Mouse (Mus musculus): ENCODE measurements around the gene Olfr860.
"Not testable (repeated sequence)": the region's sequence is repeated elsewhere in the genome, so short reads cannot be mapped to it uniquely, and the experiment has no call there.

The Olfr860 gene

DNA sequence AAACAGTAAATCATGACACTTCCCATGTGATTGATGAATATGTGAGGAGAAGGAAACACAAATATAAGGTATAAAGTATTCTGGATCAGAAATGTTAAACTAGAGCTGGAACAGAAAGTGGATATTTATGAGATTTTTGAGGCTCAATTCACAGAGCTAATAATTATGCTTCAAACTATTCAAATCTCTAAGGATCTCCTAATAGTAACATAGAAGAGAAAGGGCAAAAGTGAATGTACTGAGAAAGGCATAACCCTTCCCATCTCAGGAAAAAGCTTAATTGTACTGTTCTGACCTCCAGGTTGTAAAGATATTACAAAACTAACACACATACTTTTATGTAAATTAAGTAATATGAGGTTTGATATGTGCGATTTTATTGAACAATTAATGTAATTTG, at the start of gene Olfr860:
Olfr860 (minus strand) TSS at position 101 of the 400 bp plus-strand sequence.
- DNase-seq (ENCODE audit: low read depth, low spot score) = no peak

DNA sequence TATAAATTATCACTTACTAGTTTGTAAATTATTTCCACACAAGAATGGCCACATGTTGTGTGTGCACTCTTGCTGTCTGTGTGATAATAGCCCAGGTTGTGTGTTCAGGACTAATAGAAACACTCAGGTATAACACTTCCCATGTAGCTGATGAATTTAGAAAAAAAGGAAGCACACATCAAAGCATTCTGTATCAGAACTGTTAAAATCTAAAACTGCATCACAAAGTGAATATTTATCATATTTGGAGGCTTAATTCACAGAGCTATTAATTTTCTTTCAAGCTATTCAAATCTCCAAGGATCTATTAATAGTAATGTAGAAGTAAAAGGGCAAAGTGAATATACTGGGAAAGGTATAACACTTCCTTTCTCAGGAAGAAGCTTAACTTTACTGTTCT, 38.4 kb upstream of the Olfr860 start, which contains the start of gene Olfr862:
Olfr862 (minus strand) TSS at position 101 of the 400 bp plus-strand sequence.
- DNase-seq (ENCODE audit: low read depth, low spot score) = no peak

DNA sequence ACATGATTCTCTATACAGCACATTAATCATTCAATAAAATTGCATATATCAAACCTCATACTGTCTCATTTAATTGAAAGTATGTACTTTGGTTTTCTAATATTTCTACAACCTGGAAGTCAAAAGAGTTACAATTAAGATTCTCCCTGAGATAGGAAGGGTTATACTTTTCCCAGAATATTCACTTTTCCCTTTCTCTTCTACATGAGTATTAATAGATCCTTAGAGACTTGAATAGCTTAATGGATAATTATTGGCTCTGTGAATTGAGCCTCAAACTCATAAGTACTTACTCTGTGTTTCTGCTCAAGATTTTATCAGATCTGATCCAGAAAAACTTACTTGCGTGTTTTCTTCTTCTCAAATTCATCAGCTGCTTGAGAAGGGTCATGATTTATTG, 44.9 kb downstream of the Olfr860 start, which contains the start of gene Olfr859:
Olfr859 (plus strand) TSS at position 301 of the 400 bp plus-strand sequence.
- DNase-seq (ENCODE audit: low read depth, low spot score) = not testable (repeated sequence)

DNA sequence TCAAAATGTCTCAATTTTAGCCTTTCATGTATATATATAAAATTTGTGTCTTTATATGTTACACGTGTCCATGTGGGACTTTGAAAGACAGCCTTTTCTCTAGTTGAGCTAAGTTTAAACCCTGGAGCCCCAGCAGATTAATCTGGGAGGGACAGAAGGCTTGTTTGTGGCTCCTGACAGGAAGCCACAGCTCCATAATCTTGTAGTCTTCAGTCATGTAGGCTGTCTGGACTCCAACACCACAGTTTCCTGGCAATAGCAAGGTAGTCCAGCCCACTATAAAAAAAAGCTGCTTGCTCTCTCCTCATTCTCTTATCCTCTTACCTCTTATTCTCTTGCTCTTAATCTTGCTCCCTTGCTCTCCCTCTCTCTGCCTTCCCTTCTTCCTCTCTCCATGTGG, 46.5 kb downstream of the Olfr860 start:
- no peak for DNase-seq (ENCODE audit: low read depth, low spot score)
